Mouse (Mus musculus) heart, postnatal 10 days (tissue): ENCODE results near the gene Ctss. TPM values are rescaled to one million over a fixed set of nuclear protein-coding genes. Genes with fewer than 3 reads are reported as not detected.
A peak's percentile ranks its signal among the peaks of the same experiment; 100 is the strongest.
"Not testable (repeated sequence)": the region's sequence is repeated elsewhere in the genome, so short reads cannot be mapped to it uniquely, and the experiment has no call there.

ENCODE experiments used
- DNase-seq, 2 experiments: peaks; one replicate each; pipeline ENCODE4 v3.0.0; 2021
- intact Hi-C: fragments of 180-260 bp; cut with DNase I; formaldehyde crosslinking; loops from one replicate; pipeline ENCODE4 v1.15.1; 2025
- total RNA-seq, 2 experiments: library from RNA; stranded (reverse); gene quantifications; 2 replicates each; pipeline ENCODE4 v1.2.3; 2021

The Ctss gene
- total RNA-seq, 2 experiments from 2014 or later: 8.1 to 9.0 TPM

DNA sequence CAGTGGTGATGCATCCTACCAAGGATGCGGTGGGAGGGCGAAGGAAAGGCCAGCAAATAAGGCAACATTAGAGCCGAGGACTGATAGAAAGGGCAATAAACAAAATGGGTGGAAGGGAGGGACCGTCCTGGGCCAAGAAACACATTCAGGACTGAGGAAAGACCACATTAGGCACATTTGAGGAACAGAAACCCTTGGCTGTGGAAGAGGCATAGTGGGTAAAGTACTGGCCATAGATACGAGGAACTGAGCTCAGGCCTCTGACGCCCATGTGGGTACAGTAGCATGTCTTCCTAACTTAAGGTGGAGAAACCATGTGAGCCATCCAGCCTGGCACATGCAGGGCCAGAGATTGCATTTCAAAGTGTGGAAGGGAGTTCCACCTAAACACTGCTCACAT is 3.2 kb downstream of the Ctss start:
- intact Hi-C loops: no loop called here
- no peak for DNase-seq

GRCm38 (mm10) chr3:95531025-95531424 is 4.4 kb downstream of the Ctss start:
- intact Hi-C loops: no loop called here
- no peak for DNase-seq

- DNase-seq: no peak
- intact Hi-C loops: no loop called here
Observed at GRCm38 (mm10) chr3:95533364-95533763, 6.8 kb downstream of the Ctss start.

GRCm38 (mm10) chr3:95534927-95535326 is 8.3 kb downstream of the Ctss start:
- no peak for DNase-seq
- intact Hi-C loops: no loop called here

DNA sequence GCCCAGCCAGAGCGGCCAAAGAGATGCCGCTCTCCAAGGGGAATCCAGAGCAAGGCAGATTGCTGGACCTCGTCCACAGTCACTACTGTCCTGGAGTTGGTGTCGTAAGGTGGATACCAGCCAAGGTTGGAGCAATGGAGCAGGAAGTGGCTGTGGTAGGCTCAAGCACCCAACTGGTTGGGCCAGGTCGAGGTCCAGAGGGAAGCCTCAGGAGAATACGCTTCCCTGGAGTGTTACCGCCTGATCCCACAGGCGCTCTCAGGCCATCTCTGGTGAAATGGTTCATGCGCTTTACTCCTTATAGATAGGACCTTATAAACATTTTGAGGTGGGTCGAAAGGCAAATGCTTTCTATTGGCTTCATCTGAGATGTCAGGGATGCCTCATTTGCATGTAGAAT is 12.3 kb downstream of the Ctss start:
- no peak for DNase-seq
- intact Hi-C loops: no loop called here

DNA sequence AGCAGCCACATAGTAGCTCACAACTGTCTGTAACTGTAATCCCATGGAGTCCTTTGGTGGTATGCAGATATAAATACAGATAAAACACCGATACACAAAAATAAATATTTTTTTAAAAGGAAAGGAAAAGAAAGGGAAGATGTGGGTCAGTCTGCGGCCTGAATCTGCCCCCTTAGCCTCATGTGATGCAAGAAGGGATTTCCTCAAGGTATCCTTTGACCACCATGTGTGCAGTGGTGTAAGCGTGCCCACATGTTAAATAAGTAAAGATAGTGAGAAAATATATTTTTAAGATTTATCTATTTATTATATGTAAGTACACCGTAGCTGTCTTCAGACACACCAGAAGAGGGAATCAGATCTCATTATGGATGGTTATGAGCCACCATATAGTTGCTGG is 13.3 kb downstream of the Ctss start:
- no peak for DNase-seq
- intact Hi-C loops: no loop called here

DNA sequence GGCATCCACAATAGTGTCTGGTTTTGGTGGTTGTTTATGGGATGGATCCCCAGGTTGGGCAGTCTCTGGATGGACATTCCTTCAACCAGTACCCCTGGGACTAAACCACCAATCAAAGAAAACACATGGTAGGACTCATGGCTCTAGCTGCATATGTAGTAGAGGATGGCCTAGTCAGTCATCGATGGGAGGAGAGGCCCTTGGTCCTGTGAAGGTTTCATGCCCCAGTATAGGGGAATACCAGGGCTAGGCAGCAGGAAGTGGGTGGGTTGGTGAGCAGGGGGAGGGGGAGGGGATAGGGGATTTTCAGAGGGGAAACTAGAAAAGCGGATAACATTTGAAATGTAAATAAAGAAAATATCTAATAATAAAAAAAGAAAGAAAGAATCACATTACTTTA is 14.6 kb downstream of the Ctss start:
- intact Hi-C loops, DNase-seq: not testable (repeated sequence)

DNA sequence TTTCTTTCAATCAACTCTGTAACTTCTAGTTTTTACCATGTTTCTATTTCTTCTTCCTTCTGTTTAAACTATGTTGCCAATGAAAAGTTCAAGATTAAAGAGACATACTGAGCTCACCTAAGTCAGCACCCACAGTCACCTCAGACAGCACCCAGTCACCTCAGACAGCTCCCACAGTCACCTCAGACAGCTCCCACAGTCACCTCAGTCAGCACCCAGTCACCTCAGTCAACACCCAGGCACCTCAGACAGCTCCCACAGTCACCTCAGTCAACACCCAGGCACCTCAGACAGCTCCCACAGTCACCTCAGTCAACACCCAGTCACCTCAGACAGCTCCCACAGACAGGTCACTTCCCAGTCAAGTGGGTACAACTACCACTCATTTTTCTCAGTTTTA is 15.6 kb downstream of the Ctss start:
- DNase-seq: no peak
- intact Hi-C loops: no loop called here

DNA sequence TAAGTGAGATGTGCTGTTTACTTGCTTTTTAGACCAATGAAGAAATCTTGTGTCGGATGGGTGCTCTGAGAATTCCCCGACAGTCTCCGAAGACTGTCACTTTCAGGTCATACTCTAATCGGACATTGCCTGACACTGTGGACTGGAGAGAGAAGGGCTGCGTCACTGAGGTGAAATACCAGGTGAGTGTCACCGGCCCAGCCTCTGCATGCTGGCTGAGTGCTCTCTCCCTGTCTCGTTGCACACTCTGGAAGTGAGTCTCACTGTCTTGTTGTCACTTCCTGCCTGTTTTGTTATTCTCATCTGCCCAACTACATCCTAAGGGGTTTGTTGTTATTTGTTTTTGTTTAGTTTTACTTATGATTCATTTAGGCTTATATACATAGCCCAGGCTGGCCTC is 16.4 kb downstream of the Ctss start:
- intact Hi-C loops: no loop called here
- no peak for DNase-seq

DNA sequence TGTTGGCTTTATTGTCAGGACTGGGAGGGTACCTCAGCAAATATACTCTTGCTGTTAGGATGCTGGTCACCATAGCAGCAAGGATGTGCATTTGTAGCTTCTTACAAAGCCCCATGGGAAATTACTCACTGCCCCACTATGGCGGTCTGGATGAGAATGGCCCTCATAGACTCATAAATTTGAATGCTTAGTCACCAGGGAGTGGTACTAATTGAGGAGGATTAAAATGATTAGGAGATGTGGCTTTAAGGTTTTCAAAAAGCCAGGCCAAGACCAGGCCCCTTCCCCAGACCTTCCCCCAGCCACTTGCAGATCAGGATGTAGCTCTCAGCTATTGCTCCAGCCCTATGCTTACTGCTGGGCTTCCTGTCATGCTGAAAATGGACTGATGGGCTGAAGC is 23.6 kb downstream of the Ctss start:
- intact Hi-C loops: no loop called here
- DNase-seq: no peak

DNA sequence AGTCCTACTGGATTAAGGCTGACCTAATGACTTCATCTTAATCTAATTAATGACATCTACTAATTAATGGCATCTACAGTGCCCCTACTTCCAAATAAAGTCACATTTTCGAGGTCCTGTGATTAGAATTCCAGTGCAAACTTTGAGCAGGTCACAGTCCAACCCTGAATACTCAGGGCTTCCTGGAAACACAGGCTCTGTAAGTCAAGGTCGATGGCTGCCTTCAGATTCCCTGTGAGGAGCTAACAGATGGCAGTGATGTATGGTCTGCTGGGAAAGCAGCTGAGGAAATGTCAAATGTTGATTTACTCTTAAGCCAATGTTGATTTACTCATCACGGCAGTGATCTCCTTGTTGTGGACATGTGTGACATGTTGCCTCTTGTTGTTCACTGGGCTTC is 27.4 kb downstream of the Ctss start:
- intact Hi-C loops: no loop called here
- no peak for DNase-seq

- intact Hi-C loops: no loop called here
- no peak for DNase-seq
Observed at GRCm38 (mm10) chr3:95559437-95559836, 32.9 kb downstream of the Ctss start, which contains the start of gene Hormad1. Hormad1 (plus strand) TSS chr3:95559677.

GRCm38 (mm10) chr3:95560738-95561137 is 34.2 kb downstream of the Ctss start:
- intact Hi-C loops: no loop called here
- DNase-seq: no peak

GRCm38 (mm10) chr3:95561826-95562225 is 35.2 kb downstream of the Ctss start:
- no peak for DNase-seq
- intact Hi-C loops: no loop called here

DNA sequence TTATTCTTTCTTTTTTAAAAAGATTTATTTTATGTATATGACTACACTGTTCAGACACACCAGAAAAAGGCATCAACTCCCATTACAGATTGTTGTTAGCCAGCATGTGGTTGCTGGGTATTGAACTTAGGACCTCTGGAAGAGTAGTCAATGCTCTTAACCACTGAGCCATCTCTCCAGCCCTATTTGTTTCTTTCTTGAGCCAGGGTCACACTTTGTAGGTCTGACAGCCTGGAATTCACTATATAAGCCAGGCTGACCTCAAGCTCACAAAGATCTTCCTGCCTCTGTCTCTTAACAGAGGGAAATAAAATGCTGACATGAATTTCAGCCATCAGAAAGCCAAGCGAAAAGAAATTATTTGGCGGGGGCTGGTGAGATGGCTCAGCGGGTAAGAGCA is 43.0 kb downstream of the Ctss start:
- intact Hi-C loops: no loop called here
- DNase-seq: no peak

- intact Hi-C loops: loop anchor here (5.0 kb wide), 1 partner anchor 71 kb away; no protein-coding TSS in a partner anchor
Observed at GRCm38 (mm10) chr3:95587754-95588603, 61.4 kb downstream of the Ctss start.

DNA sequence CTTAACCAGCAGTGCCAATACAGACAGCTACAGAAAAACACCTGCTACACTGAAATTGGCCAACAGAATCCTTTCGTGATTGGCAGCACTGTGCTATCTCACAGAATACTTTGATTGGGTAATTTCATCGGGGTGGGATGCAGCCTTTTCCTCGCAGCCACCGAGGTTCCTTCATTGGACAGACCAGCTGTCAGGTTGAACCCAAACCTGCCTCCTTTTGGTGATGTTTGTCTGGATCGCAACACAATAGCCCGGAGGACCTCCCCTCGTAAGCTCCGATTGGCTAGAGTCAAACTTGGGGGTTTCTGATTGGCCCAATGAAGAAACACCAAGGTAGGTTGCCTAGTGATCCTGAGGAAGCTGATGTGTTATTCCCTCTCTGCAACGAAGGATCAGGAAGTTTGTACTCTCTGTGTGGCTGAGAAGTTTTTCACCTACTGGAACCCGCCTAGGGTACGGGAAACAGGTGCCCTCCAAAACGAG is 62.1 kb downstream of the Ctss start, which contains the start of gene Golph3l:
Gene Golph3l, plus strand, starts transcription at position 331 of the 483 bp plus-strand sequence.
- intact Hi-C loops: loop anchor here (5.0 kb wide), 1 partner anchor 71 kb away; no protein-coding TSS in a partner anchor
- DNase-seq: peak; percentile 98 to 99

More at GRCm38 (mm10) chr3:95587754-95588603, 61.4 kb downstream of the Ctss start:
- DNase-seq: no peak

DNA sequence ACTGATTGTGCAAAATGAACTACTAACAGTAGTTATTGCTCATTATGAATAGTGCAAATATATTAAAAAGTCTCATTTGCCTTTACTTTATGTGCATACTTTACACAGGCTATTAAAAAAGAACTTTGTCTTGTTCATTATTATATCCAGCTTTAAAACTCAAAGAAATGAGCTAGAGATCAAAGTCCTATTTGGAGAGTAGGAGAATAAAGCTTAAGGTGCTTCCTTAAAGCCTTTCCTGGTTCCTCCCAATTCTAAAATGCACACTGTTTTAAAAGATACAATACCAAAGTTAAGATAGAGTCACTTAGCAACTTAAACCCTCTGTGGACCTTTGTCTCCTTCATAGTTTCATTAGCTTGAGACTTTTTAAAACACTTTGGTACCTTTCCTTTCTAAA is 72.1 kb downstream of the Ctss start:
- intact Hi-C loops: no loop called here
- DNase-seq: no peak

DNA sequence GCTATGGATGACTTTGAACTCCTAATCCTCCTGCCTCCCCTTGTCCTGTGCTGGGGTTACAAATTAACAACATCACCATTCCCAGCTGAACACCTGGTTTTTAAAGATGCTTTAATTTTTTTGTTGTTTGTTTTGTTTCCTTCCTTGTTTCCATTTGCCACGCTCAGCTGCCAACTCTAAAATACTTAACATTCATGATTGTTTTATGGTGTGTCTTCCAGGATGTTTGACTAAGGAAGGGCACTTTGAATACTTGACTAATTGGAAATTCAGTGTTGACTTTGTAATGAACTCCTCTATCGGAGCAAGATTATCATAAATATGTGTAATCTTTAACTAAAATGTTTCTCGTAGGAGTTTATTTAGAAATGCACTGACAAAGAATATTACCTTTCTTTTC is 74.7 kb downstream of the Ctss start:
- DNase-seq: no peak
- intact Hi-C loops: no loop called here
